Mouse (Mus musculus): ENCODE results near the gene Gdpd2.

Gdpd2 gene

GRCm38 (mm10) chrX:100729665-100730188, at the start of gene Gdpd2:
Gene Gdpd2, plus strand, starts transcription at chrX:100729873.
- in situ Hi-C loops (cut with MboI): no loop called here

- in situ Hi-C loops (cut with MboI): no loop called here
Measured at GRCm38 (mm10) chrX:100686527-100686926, 43.1 kb upstream of the Gdpd2 start.

GRCm38 (mm10) chrX:100687360-100688032, 42.2 kb upstream of the Gdpd2 start:
- in situ Hi-C loops (cut with MboI): no loop called here

- in situ Hi-C loops (cut with MboI): no loop called here
Measured at GRCm38 (mm10) chrX:100688033-100688370, 41.7 kb upstream of the Gdpd2 start.

- in situ Hi-C loops (cut with MboI): no loop called here
Measured at GRCm38 (mm10) chrX:100696776-100697175, 32.9 kb upstream of the Gdpd2 start.

GRCm38 (mm10) chrX:100708032-100708431, 21.6 kb upstream of the Gdpd2 start:
- in situ Hi-C loops (cut with MboI): no loop called here

GRCm38 (mm10) chrX:100716173-100716572, 13.5 kb upstream of the Gdpd2 start:
- in situ Hi-C loops (cut with MboI): no loop called here

GRCm38 (mm10) chrX:100728947-100729346, 726 bp upstream of the Gdpd2 start:
- in situ Hi-C loops (cut with MboI): no loop called here

- in situ Hi-C loops (cut with MboI): no loop called here
Measured at GRCm38 (mm10) chrX:100730266-100730665, 593 bp downstream of the Gdpd2 start.

- in situ Hi-C loops (cut with MboI): no loop called here
Measured at GRCm38 (mm10) chrX:100734359-100734758, 4.7 kb downstream of the Gdpd2 start.

GRCm38 (mm10) chrX:100738918-100739317, 9.2 kb downstream of the Gdpd2 start:
- in situ Hi-C loops (cut with MboI): no loop called here

- in situ Hi-C loops (cut with MboI): no loop called here
Measured at GRCm38 (mm10) chrX:100739443-100739842, 9.8 kb downstream of the Gdpd2 start.

- in situ Hi-C loops (cut with MboI): no loop called here
Measured at GRCm38 (mm10) chrX:100740785-100741184, 11.1 kb downstream of the Gdpd2 start.

- in situ Hi-C loops (cut with MboI): no loop called here
Measured at GRCm38 (mm10) chrX:100741940-100742339, 12.3 kb downstream of the Gdpd2 start.

- in situ Hi-C loops (cut with MboI): no loop called here
Measured at GRCm38 (mm10) chrX:100765855-100766254, 36.2 kb downstream of the Gdpd2 start.

- in situ Hi-C loops (cut with MboI): no loop called here
Measured at GRCm38 (mm10) chrX:100767181-100767884, 37.7 kb downstream of the Gdpd2 start, which contains the start of gene Dlg3. Gene Dlg3, plus strand, starts transcription at chrX:100767722.

GRCm38 (mm10) chrX:100767885-100768626, 38.4 kb downstream of the Gdpd2 start:
- in situ Hi-C loops (cut with MboI): no loop called here

- in situ Hi-C loops (cut with MboI): no loop called here
Measured at GRCm38 (mm10) chrX:100769281-100769680, 39.6 kb downstream of the Gdpd2 start.

- in situ Hi-C loops (cut with MboI): no loop called here
Measured at GRCm38 (mm10) chrX:100774341-100774811, 44.7 kb downstream of the Gdpd2 start.

GRCm38 (mm10) chrX:100775405-100775804, 45.7 kb downstream of the Gdpd2 start:
- in situ Hi-C loops (cut with MboI): no loop called here

GRCm38 (mm10) chrX:100776494-100776893, 46.8 kb downstream of the Gdpd2 start:
- in situ Hi-C loops (cut with MboI): no loop called here

- in situ Hi-C loops (cut with MboI): no loop called here
Measured at GRCm38 (mm10) chrX:100776985-100777654, 47.4 kb downstream of the Gdpd2 start.
